8 mouse cellular contexts compared by ENCODE assay signal in genomic region chr1:153332444-153333295, GRCm38 (mm10). TPM values are rescaled to one million over a fixed set of nuclear protein-coding genes. Genes with fewer than 3 reads are reported as not detected.
DNase-seq lines count a peak whose midpoint lies in the region; ATAC-seq and TF ChIP-seq lines count a peak whose summit lies in the region.

Lamc1 (minus strand) TSS chr1:153332786.

- peaks cover 24% of the 10 kb centered on the region for H3K4me1 ChIP-seq in embryonic facial prominence, embryonic 13.5 days
- peaks cover 24% of the 10 kb centered on the region for H3K4me1 ChIP-seq in limb, embryonic 15.5 days
- peaks cover 5% of the 10 kb centered on the region; the same call in 1 of the 2 replicates for H3K4me1 ChIP-seq in midbrain, postnatal 0 days (ENCODE audit: insufficient read depth, low read length)

- H3K9ac ChIP-seq in embryonic facial prominence, embryonic 13.5 days, result peak within 1 kb of the TSS; percentile 87
- peak within 1 kb of the TSS; percentile 93 for H3K9ac ChIP-seq in limb, embryonic 15.5 days
- peak within 1 kb of the TSS; percentile 96 for H3K9ac ChIP-seq in midbrain, postnatal 0 days (replicated peaks; ENCODE audit: low read length, poor library complexity, severe bottlenecking)

- no peaks in the 10 kb centered on the region for H3K27me3 ChIP-seq in embryonic facial prominence, embryonic 13.5 days
- no peaks in the 10 kb centered on the region for H3K27me3 ChIP-seq in limb, embryonic 15.5 days
- H3K27me3 ChIP-seq in midbrain, postnatal 0 days (ENCODE audit: insufficient read depth, low read length), result no peaks in the 10 kb centered on the region

- peak; percentile 97 for DNase-seq in A20 (ENCODE audit: low read depth, low spot score)
- peak; percentile 83 to 86 for DNase-seq in adrenal gland, postnatal 4 days (ENCODE audit: low spot score in 2 of 2)
- peak; percentile 91 to 93 for DNase-seq in heart, adult 9 months (ENCODE audit: low spot score in 2 of 2)
- peak; percentile 92 for DNase-seq in kidney, adult 9 months
- DNase-seq in midbrain, postnatal 0 days (ENCODE audit: low spot score), result peak; percentile 89
- peak; percentile 53 to 64 for DNase-seq in spleen, postnatal 14 days (ENCODE audit: low spot score in 2 of 2)

- 1% methylated on average over 78 of the region's 85 CpGs for WGBS in embryonic facial prominence, embryonic 13.5 days
- under 1% methylated on average over 78 of the region's 85 CpGs for WGBS in limb, embryonic 15.5 days
- 1% methylated on average over 53 of the region's 85 CpGs for WGBS in midbrain, postnatal 0 days

- ATAC-seq in embryonic facial prominence, embryonic 13.5 days (ENCODE audit: insufficient number of reproducible peaks, insufficient read depth, low FRiP score, low TSS enrichment, low read depth), result peak; percentile 92
- peak; percentile 93 for ATAC-seq in limb, embryonic 15.5 days (ENCODE audit: insufficient number of reproducible peaks, low FRiP score, low TSS enrichment, low read depth)
- ATAC-seq in midbrain, postnatal 0 days (ENCODE audit: low FRiP score), result peak; percentile 94

- H3K9me3 ChIP-seq in embryonic facial prominence, embryonic 13.5 days, result no peaks in the 10 kb centered on the region
- H3K9me3 ChIP-seq in limb, embryonic 15.5 days, result no peaks in the 10 kb centered on the region
- H3K9me3 ChIP-seq in midbrain, postnatal 0 days (ENCODE audit: low read length), result no peaks in the 10 kb centered on the region

- H3K27ac ChIP-seq in embryonic facial prominence, embryonic 13.5 days, result peak within 1 kb of the TSS; percentile 89
- H3K27ac ChIP-seq in limb, embryonic 15.5 days, result peak within 1 kb of the TSS; percentile 93
- peak within 1 kb of the TSS; percentile 84 for H3K27ac ChIP-seq in midbrain, postnatal 0 days (ENCODE audit: low read depth, low read length)

- peak within 1 kb of the TSS; percentile 83 for H3K4me3 ChIP-seq in embryonic facial prominence, embryonic 13.5 days
- H3K4me3 ChIP-seq in limb, embryonic 15.5 days, result peak within 1 kb of the TSS; percentile 99
- H3K4me3 ChIP-seq in midbrain, postnatal 0 days (ENCODE audit: low read depth, low read length), result peak within 1 kb of the TSS; percentile 89

- H3K36me3 ChIP-seq in embryonic facial prominence, embryonic 13.5 days, result no peaks in the 10 kb centered on the region
- no peaks in the 10 kb centered on the region for H3K36me3 ChIP-seq in limb, embryonic 15.5 days
- H3K36me3 ChIP-seq in midbrain, postnatal 0 days (ENCODE audit: insufficient read depth, low read length), result no peaks in the 10 kb centered on the region

- TF ChIP-seq CTCF in midbrain, postnatal 0 days (IDR thresholded peaks at IDR 0.05), result 0 out of 2 replicates have a peak, but pooled peaks have one; percentile 12

- H3K4me2 ChIP-seq in embryonic facial prominence, embryonic 13.5 days, result peak within 1 kb of the TSS; percentile 95
- H3K4me2 ChIP-seq in limb, embryonic 15.5 days, result peak within 1 kb of the TSS; percentile 89
- peak within 1 kb of the TSS; percentile 77 for H3K4me2 ChIP-seq in midbrain, postnatal 0 days (ENCODE audit: low read depth, low read length, poor library complexity, severe bottlenecking)

RNA-seq across cellular contexts. Expression of gene Lamc1, which starts in this region (rescaled TPM):
- total RNA-seq in adrenal gland, postnatal 4 days (2021), result 100 to 1,000 TPM; 186 to 227 TPM
- polyA plus RNA-seq in embryonic facial prominence, embryonic 13.5 days (2015; fragmentation: Nextera tagmentation; extraction: Ambion mirVana), result 35.9 and 41.9 TPM in 2 replicates
- polyA plus RNA-seq in limb, embryonic 15.5 days (2015; fragmentation: Nextera tagmentation; extraction: Ambion mirVana), result 47.1 and 52.0 TPM in 2 replicates
- total RNA-seq in midbrain, postnatal 0 days (2014; rRNA removed), result 40.6 and 46.1 TPM in 2 replicates
- 11.5 and 12.0 TPM in 2 replicates for polyA plus RNA-seq in midbrain, postnatal 0 days (2015; fragmentation: Nextera tagmentation; extraction: Ambion mirVana)

Comparison
In these comparisons a context has a peak if more than half of its experiments do, and no peak if none do; other contexts are left out.
1. Peak in every context shown above with its lines: DNase-seq, ATAC-seq, H3K4me3 ChIP-seq and H3K27ac ChIP-seq.